Comparison of ENCODE assay signal across 10 mouse cellular contexts in genomic region chr3:95141952-95142616, GRCm38 (mm10). TPM values are rescaled to one million over a fixed set of nuclear protein-coding genes. Genes with fewer than 3 reads are reported as not detected.
DNase-seq lines count a peak whose midpoint lies in the region; ATAC-seq lines count a peak whose summit lies in the region.
"Had no signal": no experiment of that assay in that cellular context is flagged by ENCODE, and none has a peak within 500 bp of the region (broad histone marks: within the 10 kb centered on the region; RNA-seq: fewer than 3 reads in every experiment).

TSS of gene Tnfaip8l2 (minus strand) at chr3:95142360.

- no peak within 1 kb of the TSS for H3K4me3 ChIP-seq in hindbrain, embryonic 15.5 days
- no peak within 1 kb of the TSS for H3K4me3 ChIP-seq in hindbrain, embryonic 10.5 days
- peak within 1 kb of the TSS; percentile 5 for H3K4me3 ChIP-seq in erythroblast, embryonic 14.5 days (replicated peaks)
- no peak within 1 kb of the TSS for H3K4me3 ChIP-seq in lung, embryonic 16.5 days (ENCODE audit: low read length)
- H3K4me3 ChIP-seq: limb, embryonic 13.5 days had no signal

- H3K27ac ChIP-seq in hindbrain, embryonic 15.5 days (replicated peaks) = no peak within 1 kb of the TSS
- H3K27ac ChIP-seq in hindbrain, embryonic 10.5 days = no peak within 1 kb of the TSS
- no peak within 1 kb of the TSS for H3K27ac ChIP-seq in lung, embryonic 16.5 days (ENCODE audit: low read length)
- H3K27ac ChIP-seq: limb, embryonic 13.5 days had no signal

- H3K9ac ChIP-seq in hindbrain, embryonic 15.5 days = no peak within 1 kb of the TSS
- no peak within 1 kb of the TSS for H3K9ac ChIP-seq in lung, embryonic 16.5 days (ENCODE audit: low read length)
- H3K9ac ChIP-seq: limb, embryonic 13.5 days had no signal

- H3K4me2 ChIP-seq in hindbrain, embryonic 15.5 days = no peak within 1 kb of the TSS
- no peak within 1 kb of the TSS for H3K4me2 ChIP-seq in lung, embryonic 16.5 days (ENCODE audit: low read depth, low read length)
- H3K4me2 ChIP-seq: limb, embryonic 13.5 days had no signal

- H3K9me3 ChIP-seq in hindbrain, embryonic 15.5 days = no peaks in the 10 kb centered on the region
- no peaks in the 10 kb centered on the region for H3K9me3 ChIP-seq in hindbrain, embryonic 10.5 days
- no peaks in the 10 kb centered on the region for H3K9me3 ChIP-seq in erythroblast, embryonic 14.5 days (ENCODE audit: control insufficient read depth, low read length)
- no peaks in the 10 kb centered on the region for H3K9me3 ChIP-seq in lung, embryonic 16.5 days (ENCODE audit: control insufficient read depth, low read length)
- H3K9me3 ChIP-seq: limb, embryonic 13.5 days had no signal

- peaks cover 12% of the 10 kb centered on the region; the same call in 1 of the 2 replicates for H3K36me3 ChIP-seq in hindbrain, embryonic 15.5 days
- peaks cover 25% of the 10 kb centered on the region for H3K36me3 ChIP-seq in hindbrain, embryonic 10.5 days
- H3K36me3 ChIP-seq in erythroblast, embryonic 14.5 days (ENCODE audit: control insufficient read depth) = peaks cover 27% of the 10 kb centered on the region
- H3K36me3 ChIP-seq in lung, embryonic 16.5 days (ENCODE audit: control insufficient read depth, insufficient read depth, low read length) = peaks cover 5% of the 10 kb centered on the region; the same call in 1 of the 2 replicates
- peaks cover 3% of the 10 kb centered on the region; the same call in 1 of the 2 replicates for H3K36me3 ChIP-seq in splenic B cell, adult 2 months (ENCODE audit: control insufficient read depth, insufficient read depth, low read length, poor library complexity, severe bottlenecking)

- DNase-seq in hindbrain, embryonic 10.5 days (ENCODE audit: low spot score) = no peak
- peak; percentile 71 for DNase-seq in splenic B cell, adult 2 months (ENCODE audit: low read depth, low spot score)
- DNase-seq in urinary bladder, adult 18-20 months (ENCODE audit: low spot score in 2 of 2) = no peak
- DNase-seq in cerebellum, adult 18-20 months = no peak
- DNase-seq in cerebellum, postnatal 36 days = no peak

- no peaks in the 10 kb centered on the region for H3K27me3 ChIP-seq in hindbrain, embryonic 15.5 days
- no peaks in the 10 kb centered on the region for H3K27me3 ChIP-seq in hindbrain, embryonic 10.5 days (ENCODE audit: insufficient read depth, poor library complexity, severe bottlenecking)
- peaks cover 6% of the 10 kb centered on the region; the same call in 1 of the 2 replicates for H3K27me3 ChIP-seq in erythroblast, embryonic 14.5 days (ENCODE audit: control insufficient read depth)
- no peaks in the 10 kb centered on the region for H3K27me3 ChIP-seq in lung, embryonic 16.5 days (ENCODE audit: control insufficient read depth, insufficient read depth, low read depth, low read length)
- no peaks in the 10 kb centered on the region for H3K27me3 ChIP-seq in splenic B cell, adult 2 months (ENCODE audit: control insufficient read depth, insufficient read depth, low read length, poor library complexity, severe bottlenecking)
- H3K27me3 ChIP-seq: limb, embryonic 13.5 days; Patski had no signal

- WGBS in hindbrain, embryonic 15.5 days = 83% methylated on average over 10 of the region's 10 CpGs
- 84% methylated on average over 10 of the region's 10 CpGs for WGBS in hindbrain, embryonic 10.5 days
- 84% methylated on average over 10 of the region's 10 CpGs for WGBS in lung, embryonic 16.5 days

- no peaks in the 10 kb centered on the region for H3K4me1 ChIP-seq in hindbrain, embryonic 15.5 days (replicated peaks)
- 0 out of 2 replicates have a peak, but pooled peaks cover 3% of the 10 kb centered on the region for H3K4me1 ChIP-seq in hindbrain, embryonic 10.5 days (replicated peaks)
- H3K4me1 ChIP-seq in erythroblast, embryonic 14.5 days (ENCODE audit: control insufficient read depth) = peaks cover 21% of the 10 kb centered on the region
- H3K4me1 ChIP-seq in lung, embryonic 16.5 days (replicated peaks; ENCODE audit: control insufficient read depth, insufficient read depth, low read length) = no peaks in the 10 kb centered on the region
- H3K4me1 ChIP-seq: limb, embryonic 13.5 days had no signal

- peak; percentile 31; the same call in 1 of the 2 replicates for ATAC-seq in hindbrain, embryonic 15.5 days (ENCODE audit: low FRiP score, low read depth)
- peak; percentile 55; the same call in 1 of the 2 replicates for ATAC-seq in lung, embryonic 16.5 days (ENCODE audit: low read depth)

RNA-seq across cellular contexts. Expression of gene Tnfaip8l2, which starts in this region (rescaled TPM):
- polyA plus RNA-seq in hindbrain, embryonic 15.5 days (2015; fragmentation: Nextera tagmentation; extraction: Ambion mirVana) = 3.9 and 4.2 TPM in 2 replicates
- polyA plus RNA-seq in hindbrain, embryonic 10.5 days (2016; fragmentation: Nextera tagmentation; extraction: Ambion mirVana) = 2.1 and 2.9 TPM in 2 replicates
- polyA plus RNA-seq in erythroblast, embryonic 14.5 days (2012) = 0.04 and 0.17 TPM in 2 replicates
- polyA plus RNA-seq in lung, embryonic 16.5 days (2015; fragmentation: Nextera tagmentation; extraction: Ambion mirVana) = 4.0 and 5.4 TPM in 2 replicates
